Mouse (Mus musculus) erythroblast, embryonic 14.5 days (primary cell): Measurements from ENCODE around the gene Hmgb3.

Source experiments
- GATA1 ChIP-seq: IDR thresholded peaks from 2 replicates; pipeline ENCODE4 v1.6.1; 2012; ENCODE audit warnings: low read length, inconsistent platforms, mixed read lengths
- TAL1 ChIP-seq: IDR thresholded peaks from 3 replicates; pipeline ENCODE4 v1.6.1; 2012; ENCODE audit warnings: low read length, inconsistent platforms, mixed read lengths

GRCm38 (mm10) chrX:71601052-71601611, 45.4 kb downstream of the Hmgb3 start:
- TF ChIP-seq TAL1 (no peak), GATA1 (no peak)
